Mouse (Mus musculus) embryo, embryonic 9.5 days (tissue): Measurements from ENCODE around the gene Lrwd1.
A peak's percentile ranks its signal among the peaks of the same experiment; 100 is the strongest.
"Not testable (repeated sequence)": the region's sequence is repeated elsewhere in the genome, so short reads cannot be mapped to it uniquely, and the experiment has no call there.

ENCODE experiments used
- DNase-seq: peaks from one replicate; pipeline ENCODE4 v3.0.0-alpha.2; 2017; ENCODE audit errors: extremely low spot score

The Lrwd1 gene

DNA sequence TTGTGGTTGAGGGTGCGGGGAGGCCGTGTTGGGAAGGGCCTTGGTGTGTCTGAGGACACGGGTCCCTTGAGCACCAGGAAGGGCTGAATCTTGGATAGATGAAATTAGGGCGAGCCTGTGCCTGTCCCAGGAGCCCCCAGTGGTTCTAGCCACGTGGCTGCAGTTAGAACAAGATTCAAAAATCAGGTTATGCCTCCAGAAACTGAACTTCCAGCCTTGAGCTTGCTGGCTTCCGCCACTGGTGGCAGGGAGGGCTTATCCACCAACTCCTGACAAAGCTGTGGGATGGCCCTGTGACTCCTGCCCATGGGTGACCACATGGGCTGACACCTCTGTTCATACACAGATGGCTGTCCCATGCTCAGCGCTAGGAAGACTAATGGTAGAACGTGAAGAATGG lies 11.8 kb upstream of the Lrwd1 start:
- no peak for DNase-seq

DNA sequence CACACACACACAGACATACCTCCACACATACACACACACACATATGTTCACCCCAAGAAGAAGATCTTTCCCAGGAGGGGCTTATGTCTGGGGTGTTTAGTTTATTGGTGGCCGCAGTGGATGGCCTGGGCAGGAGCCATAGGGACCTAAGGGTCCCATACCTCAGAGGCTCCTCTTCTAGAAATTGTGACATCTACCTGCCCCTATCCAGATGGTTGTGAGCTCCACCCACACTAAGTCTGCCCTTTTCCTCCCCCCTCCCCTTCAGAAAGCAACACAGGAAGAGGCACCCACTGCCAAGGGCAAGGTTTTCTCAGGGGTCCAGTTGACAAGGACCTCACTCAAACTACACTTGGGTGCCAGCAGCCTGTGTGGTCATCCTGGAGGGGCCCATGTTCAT lies 11.1 kb upstream of the Lrwd1 start:
- DNase-seq: no peak

DNA sequence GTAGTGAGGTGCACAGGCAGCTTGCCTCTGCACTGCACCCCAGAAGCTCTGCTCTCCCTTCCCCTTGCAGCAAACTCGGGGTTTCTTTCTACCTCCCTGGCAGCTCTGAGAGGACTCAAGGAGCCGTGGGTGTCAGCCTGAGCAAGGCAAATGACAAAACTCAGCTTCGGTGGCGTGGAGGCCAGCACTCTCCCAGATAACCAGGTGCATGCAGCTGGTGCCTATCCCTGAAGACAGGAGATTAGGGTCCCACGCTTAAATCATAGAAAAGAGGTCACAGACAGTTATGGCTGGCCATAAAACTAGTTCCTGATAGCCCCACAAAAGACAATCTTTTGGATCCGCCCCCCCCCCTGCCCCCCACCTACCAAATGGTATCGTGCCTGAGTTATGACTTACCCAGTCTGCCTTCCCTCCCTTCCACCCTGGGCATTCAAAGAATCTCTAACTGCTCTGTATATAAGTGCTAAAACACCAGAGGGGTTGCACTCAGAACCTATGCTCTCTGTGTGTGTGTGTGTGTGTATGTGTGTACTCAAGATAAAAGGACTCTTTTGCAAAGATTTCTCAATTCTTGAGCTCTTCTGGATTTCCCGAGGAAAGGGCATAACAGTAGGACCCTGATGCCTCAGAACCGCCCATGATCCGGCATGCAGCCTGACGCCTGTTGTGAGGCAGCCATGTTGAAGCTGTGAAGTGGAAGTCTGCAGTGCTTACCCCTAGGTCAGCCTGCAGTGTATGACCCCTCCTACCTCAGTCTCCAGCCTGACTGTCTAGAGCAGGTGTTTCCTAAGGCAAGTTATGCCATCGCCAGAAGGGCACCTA lies 8.9 kb upstream of the Lrwd1 start:
- no peak for DNase-seq

DNA sequence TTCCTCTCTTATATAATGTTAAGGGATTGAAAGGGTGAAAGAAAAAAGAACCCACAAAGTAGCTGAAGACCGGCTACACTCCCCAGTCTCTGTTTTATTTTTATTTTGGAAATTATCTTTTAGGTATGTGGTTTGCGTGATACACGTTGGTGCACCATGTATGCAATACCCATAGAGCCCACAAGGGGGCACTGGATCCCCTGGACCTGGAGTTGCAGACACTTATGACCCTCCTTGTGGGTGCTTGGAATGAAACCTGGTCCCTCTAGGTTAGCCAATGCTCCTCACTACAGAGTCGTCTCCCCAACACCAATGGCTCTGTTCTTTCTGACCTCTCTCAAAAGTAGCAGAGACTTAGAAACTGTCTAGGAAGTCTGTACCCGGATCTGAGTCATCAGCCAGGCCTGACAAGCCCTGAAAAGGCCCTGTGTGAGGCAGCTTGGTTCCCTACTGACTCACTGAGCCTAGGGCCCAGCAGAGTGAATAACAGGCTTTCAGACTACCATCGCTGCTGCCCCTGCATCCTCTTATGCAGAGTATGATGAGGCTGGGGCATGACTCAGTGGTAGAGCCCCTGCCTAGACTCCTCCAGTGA lies 7.4 kb upstream of the Lrwd1 start:
- DNase-seq: no peak

DNA sequence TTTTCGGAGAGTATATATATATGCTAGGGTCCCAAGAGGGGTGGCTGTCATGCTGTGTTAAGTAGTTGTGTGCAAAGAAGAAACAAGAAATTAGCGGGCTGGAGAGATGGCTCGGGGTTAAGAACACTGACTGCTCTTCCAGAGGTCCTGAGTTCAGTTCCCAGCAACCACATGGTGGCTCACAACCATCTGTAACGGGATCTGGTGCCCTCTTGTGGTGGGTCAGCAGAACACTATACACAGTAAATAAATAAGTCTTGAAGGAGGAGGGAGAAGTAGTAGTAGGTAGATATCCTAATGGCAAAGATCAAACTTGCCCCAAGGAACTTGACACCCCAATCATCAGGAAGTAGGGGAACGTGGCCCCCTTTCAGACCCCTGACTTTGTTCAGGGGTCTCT lies 6.9 kb upstream of the Lrwd1 start:
- DNase-seq: no peak

DNA sequence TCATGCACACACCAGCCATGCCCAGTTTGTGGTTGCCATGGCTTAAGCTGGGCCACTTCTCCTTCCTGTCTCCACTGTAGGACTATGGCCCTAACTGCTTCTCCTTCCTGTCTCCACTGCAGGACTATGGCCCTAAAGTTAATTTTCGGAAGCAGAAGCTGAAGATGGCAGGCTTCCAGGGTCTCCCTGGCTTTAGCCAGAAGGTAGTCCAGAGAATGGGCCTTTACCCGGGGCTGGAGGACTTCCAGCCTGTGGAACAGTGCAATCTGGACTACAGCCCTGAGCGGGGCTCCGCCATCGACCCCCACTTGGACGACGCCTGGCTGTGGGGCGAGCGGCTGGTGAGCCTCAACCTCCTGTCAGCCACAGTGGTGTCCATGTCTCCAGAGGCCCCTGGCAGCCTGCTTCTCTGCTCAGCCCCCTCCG lies 4.2 kb upstream of the Lrwd1 start:
- no peak for DNase-seq

DNA sequence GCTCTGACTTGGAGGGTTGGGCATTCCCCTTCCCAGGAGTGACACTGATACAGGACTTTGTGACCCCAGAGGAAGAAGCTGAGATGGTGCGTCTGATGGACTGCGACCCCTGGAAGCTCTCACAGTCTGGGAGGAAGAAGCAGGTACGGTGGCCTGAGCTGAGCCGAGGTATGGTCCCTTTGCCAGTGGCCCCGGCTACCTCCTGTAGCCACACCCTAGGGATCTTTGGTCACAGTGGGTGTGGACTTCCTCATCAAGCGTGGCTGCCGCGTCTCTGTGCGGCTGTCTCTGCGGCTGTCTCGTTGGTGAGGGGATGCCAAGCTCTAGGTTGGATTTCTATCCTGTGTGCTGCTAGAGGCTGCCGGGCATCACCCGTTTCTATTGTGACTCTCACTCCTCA lies 3.5 kb upstream of the Lrwd1 start:
- DNase-seq: no peak

DNA sequence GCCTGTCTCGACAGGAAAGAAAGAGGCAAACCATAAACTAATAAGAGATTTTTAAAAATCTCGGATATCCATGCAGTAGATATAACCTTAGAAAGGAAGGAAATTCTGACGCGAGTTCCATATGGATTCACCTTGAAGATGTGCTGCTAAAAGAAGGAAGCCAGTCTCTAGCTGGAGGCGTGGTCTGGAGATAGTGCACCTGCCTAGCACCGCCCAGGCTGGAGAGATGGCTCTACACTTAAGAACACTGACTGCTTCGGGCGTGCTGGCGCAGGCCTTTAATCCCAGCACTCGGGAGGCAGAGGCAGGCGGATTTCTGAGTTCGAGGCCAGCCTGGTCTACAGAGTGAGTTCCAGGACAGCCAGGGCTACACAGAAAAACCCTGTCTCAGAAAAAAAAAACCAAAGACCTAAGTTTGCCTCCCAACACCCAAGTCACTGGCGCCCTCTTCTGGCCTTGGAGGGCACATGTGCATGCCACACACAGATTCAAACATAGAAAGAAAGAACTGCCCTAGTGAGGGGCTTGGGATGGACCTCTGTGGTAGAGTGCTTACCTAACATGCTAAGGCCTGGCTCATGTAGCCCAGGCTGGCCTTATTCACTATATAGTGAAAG lies 1.9 kb upstream of the Lrwd1 start:
- peak; percentile 36 for DNase-seq

DNA sequence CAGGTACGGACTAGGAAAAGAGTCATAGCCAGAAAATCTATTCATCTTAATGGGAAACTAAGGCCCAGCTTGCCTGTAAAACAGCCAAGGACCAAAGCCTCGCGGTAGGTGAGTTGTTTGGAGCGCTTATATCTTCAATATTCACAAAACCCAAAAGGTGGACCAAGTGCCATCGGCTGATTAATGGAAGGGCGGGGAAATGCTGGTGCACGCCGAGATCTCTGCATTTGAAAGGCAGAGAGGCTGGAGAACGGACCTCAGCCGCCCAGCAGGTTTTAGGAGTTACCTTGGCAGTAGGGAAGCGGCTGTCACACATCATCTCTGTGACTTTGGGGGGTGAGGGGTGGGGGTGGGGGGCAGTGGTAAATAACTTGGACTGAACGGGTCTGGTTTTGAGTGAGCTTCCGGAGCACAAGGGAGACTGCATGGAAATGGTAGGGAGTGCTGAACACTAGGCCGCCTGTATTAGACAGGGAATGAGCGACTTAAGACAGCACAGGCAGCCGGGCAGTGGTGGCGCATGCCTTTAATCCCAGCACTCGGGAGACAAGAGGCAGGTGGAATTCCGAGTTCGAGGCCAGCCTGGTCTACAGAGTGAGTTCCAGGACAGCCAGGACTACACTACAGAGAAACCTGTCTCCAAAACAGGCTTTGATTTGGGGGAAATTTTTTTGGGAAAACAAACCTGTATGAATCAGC lies 567 bp upstream of the Lrwd1 start:
- peak; percentile 11 for DNase-seq

DNA sequence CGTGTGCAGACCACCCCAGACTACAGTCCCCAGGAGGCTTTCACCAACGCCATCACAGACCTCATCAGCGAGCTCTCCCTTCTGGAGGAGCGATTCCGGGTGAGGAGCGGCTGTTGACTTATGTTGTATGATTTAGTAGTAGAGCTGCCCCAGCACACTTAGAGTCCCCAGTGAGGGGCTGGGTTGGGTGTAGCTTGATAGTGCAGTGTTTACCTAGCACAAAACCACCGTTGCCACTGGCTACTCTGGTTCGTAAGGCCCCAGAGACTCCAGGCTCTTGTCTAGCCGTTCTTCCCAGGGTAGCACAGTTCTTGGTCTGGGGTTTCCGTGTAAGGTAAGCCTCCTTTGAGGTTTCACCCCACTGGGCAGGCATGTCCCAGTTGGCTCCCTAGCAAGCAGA lies 13.7 kb downstream of the Lrwd1 start:
- no peak for DNase-seq

DNA sequence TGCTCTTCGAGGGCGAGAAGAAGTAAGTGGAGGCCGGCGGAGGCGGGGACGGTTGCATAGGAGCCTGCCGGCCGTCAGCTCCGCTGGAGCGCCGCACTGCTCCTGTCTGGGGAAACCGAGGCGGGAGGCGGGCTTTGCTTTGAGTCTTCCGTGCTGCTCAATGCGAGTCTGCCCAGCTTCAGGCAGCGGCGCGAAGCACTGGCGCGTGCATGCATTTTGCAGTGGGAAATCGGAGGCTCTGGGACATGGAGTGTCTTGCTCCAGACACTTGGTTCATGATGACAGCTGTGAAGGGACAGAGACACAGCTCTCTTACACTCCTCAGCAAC lies 19.1 kb downstream of the Lrwd1 start:
- no peak for DNase-seq

DNA sequence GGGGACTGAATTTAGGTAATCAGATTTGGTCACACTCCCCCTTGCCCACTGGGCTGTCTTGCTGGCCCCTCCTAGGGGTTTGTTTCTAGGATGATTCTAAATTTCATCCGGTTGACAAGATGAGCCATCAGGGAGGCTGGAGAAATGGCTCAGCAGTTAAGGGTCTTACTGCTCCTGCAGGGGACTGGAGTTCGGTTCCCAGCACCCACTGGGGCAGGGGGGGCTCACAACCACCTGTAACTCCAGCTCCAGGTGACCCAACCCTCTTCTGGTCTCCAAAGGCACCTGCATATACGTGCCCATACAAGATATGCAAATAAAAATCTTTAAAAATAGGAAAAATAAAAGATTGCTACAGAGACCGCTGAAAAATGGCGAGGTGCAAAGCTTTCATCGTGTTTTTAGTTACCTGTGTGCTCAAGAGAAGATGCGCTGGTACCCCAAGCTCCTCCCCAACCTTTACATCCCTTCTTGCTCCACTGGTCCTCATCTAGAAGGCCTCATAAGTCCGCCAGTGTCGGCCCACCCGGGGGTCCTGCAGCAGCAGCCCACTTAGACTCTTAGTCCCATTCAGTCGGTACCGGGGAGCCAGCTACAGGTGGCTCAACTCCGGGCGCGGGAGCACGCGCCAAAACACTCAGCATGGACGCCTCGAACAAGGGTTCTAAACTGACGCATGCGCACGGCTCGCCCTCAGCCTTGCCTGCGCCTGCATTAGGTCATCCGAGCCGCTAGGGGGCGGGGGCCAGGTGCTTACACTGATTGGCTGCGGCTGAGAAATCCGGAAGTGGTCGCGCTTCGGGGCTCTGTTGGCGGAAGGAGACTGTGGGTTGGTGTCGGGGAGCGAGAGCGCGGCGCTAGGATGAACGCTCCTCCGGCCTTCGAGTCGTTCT lies 19.7 kb downstream of the Lrwd1 start, which contains the start of gene Polr2j:
Gene Polr2j, plus strand, starts transcription at position 741 of the 893 bp plus-strand sequence.
- DNase-seq: peak; percentile 99

DNA sequence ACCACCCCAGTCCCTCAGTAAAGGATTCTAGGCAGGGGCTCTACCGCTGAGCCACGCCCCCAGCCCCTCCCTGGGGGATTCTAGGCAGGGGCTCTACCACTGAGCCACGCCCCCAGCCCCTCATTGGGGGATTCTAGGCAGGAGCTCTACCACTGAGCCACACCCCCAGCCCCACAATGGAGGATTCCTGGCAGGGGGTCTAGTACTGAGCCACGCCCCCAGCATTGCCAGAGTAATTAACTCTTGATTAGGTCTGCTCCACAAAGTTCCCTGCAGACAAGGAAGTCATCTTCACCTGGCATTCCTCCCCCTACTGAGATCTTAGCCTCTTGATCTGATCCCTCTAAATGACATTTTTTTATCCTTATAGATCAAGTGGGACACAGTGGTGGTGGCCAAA lies 22.3 kb downstream of the Lrwd1 start:
- DNase-seq: not testable (repeated sequence)

DNA sequence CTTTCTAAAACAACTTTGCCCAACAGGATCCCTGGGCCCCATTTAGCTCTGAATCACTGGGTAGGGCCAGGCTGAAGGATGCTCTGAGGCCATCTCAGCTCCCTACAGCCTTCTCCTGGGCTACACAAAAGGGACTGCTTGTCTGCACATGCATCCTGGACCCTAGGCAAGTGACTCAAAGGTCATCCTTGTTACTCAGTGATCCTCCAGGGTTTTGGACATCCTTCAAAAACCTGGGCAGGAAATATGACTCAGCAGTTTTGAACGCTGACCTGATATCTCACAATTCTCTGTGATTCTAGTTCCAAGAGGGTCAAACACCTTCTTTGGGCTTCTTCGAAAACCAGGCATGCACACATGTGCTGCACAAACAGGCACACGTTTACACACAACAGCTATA lies 26.8 kb downstream of the Lrwd1 start:
- DNase-seq: no peak

DNA sequence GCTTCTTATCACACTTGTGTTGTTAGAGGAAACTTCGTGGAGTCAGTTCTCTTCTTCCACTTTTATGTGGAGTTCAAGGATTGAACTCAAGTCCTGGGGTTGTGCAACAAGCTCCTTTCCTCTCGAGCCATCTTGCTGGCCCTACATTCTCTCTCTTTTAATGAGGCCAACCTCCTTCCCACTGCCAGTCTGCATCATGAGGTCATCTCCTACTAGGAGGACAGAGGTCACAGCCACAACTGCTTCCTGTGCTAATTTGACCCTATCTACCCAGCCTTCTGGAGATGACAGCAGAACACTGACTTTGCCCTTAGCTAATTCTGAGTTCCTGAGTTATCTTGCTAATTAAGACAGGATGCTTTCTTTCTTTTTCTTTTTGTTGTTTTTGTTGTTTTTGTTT lies 27.4 kb downstream of the Lrwd1 start:
- DNase-seq: no peak

DNA sequence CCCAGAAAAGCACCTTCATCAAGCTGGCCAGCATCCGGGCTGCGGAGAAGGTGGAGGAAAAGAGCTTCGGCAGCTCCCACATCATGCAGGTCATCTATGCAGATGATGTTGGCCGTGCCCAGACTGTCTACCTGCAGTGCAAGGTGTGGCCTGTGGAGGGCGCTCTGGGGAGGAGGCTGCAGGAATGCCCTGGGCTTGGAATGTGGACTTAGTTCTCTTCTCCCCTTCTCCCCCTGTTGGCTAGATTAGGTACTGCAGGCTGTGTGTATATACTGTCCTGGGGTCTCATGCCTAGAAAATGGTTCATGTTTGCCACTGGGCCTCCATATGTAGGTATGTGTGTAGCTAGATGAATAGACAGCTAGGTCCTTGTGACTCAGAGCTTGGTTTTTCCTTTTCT lies 31.4 kb downstream of the Lrwd1 start:
- peak; percentile 26 for DNase-seq

DNA sequence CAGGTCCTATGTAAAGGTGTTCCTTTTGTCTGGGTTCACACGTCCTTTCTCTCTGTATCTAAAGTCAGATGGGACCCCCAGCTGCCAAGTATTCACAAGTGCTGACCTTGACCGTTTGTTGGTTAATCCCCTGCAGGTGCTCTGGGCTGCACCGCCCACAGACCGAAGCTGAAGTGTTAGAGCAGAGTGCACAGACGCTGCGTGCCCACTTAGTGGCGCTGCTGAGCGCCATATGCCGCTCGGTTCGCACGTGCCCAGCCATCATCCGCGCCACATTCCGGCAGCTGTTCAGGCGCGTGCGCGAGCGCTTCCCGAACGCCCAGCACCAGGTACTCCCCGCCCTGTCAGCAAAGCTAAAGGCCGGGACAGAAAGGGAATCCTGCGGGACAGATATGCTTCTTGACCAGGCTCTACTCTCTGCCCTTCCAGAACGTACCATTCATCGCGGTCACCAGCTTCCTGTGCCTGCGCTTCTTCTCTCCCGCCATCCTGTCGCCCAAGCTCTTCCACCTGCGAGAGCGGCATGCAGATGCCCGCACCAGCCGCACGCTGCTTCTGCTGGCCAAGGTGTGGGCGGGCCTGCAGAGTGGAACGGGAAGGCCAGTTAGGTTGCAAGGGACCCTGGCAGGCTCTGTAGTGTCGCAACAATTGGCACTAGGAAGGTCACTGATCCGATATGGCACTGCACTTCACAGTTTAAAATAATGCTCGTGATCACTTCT lies 33.6 kb downstream of the Lrwd1 start:
- peak; percentile 72 for DNase-seq

DNA sequence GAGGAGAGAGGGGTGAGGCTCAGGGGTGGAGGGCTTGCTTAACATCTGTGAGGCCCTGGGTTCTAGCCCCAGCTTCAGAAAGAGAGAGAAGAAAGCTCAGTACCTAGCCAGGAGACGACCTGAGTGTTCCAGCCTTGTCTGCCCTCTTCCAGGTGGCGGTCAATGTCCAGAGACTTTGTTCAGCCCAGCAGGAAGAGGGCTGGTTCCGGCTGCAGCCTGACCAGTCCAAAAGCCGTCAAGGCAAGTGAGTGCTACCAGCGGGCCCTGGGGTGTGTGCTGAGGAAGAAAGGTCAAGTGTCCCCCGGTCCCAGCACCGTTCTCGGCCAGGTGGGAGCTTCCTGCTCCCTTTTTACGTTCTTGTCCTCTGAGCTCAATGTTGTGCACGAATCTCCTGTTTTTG lies 37.3 kb downstream of the Lrwd1 start:
- DNase-seq: no peak

DNA sequence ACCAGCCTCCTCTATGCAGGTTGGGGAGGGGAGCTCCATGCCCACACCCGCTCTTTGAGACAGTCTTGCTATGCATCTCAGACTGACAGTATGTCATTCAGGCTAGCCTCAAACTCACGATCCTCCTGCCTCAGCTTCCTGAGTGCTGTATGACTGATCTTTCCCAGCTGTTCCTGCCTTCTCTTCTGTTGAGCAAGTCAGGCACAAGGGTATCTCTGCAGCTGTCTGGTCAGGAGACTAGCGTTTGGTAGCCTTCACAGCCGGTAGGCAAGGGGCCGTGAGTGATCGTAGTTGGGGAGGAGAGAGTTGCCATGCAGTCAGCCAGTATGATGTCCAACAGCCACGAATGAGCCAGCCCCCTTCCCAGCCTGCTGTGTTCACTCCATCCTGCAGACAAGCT lies 40.8 kb downstream of the Lrwd1 start:
- no peak for DNase-seq

DNA sequence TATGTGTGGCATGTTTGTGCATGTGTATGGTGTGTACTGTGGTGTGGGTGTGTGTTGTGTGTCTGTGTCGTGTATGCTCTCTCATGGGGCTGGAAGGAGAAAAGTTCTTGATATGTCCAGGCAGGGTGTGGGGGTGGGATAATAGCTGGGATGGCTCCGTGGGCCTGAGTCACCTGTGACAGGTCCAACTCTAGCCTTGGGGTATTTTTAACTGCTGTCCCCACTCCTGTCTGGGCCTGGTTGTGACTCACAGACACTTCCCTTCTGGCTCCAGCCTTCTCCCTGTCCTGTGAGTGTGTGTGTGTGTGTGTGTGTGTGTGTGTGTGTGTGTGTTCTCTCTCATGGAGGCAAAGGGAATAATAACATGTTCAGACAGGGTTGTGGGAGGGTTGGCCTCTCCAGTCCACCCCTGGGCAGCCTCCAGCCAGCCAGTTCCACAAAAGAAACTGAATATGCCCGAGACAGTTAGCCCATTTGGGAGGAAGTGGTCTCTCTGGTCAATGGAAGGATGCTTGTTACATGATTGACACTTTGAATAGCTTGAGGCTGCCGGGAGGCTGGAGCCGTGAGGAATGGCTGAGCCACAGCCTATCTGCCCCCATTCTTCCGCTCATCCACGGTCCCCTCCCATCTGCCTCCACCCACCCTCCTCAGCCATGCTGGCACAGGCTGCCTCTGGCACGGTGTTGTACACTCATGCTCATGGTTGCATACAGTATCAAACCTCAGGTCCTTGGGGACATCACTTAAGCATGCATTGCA lies 41.4 kb downstream of the Lrwd1 start:
- DNase-seq: no peak
